Mouse (Mus musculus) CD4-positive helper T cell, adult 2 months (primary cell): ENCODE measurements around the gene Itprid2.

Experiments used
- DNase-seq: peaks from one replicate; pipeline ENCODE4 v3.0.0-alpha.2; 2012; ENCODE audit warnings: low read depth, missing footprints, low spot score

The Itprid2 gene

DNA sequence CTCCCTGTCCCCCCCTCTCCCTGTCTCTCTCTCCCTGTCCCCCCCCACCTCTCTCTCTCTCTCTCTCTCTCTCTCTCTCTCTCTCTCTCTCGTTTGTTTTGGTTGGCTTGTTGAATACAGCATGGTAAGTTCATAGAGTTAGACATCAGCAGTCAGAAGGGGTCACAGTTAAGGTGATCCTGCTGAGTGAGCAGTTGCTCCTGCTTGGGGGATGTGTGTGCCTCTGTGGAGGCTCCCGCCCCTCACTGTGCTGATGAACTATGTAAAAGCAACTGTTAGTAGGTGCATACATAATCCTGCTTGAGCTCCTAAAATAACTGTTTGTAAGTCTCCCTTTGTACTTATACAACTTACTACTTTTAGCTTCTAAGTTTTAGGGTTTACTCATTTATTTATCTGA is 12.6 kb downstream of the Itprid2 start:
- no peak for DNase-seq

DNA sequence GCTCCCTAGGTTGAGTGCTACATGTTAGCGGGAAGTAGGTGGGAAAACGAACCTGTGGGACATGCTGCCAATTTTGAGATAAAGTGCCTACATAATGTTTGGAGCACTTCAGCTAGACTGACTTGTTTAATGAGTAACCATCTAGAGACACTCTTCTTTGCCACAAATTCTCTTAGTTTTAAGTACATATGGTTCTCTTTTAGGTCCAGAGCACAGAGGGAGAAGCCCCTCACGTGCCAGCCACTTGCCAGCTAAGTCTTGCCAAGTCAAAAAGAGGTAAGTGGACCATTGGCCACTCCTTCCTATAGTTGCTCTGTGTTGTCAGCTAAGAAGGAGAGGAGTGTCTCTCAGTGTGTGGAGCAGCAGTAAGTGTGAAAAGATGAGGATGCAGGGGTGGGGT is 16.0 kb downstream of the Itprid2 start:
- no peak for DNase-seq

- DNase-seq: no peak
These were observed 16.5 kb downstream of the Itprid2 start for GRCm38 (mm10) chr2:79651701-79652100.

- no peak for DNase-seq
These were observed 17.4 kb downstream of the Itprid2 start for GRCm38 (mm10) chr2:79652502-79652901.

DNA sequence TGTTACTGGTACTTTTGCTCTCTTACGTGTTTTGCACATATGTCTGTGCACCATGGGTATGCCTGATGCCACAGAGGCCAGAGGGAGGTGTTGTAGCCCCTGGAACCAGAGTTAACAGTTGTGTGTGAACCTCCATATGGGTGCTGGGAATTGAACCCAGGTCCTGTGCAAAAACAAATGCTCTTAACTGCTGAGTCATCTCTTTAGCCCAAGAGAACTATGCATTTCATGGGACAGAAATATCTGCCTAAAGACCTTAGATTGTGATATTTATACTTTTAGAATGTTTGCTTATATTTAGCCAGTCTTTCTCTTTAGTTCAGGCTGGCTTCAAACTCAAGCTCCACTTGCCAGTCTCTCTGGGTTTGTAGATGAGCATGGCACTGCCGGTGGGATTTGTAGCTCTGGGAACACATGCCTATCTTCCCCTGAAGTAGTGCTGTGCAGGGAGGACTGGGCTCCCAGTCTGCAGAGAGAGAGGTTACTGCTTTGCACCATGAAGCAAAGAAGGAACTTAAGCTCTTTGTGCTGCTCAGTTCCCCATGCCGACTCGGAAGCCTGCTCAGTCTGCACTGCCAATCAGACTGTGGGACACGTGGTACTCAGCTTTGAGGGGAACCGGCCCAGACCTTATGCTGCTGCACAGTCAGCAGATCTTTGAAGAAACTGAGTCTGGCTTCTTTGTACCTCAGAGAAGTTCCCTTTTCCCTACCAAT is 18.1 kb downstream of the Itprid2 start:
- DNase-seq: no peak

DNA sequence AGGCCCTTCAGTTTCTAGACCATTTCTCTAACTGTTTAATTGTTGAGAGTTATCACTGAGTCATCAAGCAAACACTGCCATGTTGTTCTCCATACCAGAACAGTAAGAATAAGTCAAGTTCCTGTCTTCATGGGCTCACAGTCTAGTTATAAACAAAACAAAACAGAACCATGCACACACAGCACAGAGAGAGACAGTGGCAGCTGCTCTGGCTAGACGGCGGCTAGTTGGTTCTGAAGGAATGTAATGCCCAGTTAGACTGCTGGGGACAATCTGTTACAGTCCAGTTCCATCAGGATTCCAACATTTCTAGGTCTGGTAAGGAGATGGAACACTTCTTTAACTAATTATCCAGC is 18.6 kb downstream of the Itprid2 start:
- no peak for DNase-seq

DNA sequence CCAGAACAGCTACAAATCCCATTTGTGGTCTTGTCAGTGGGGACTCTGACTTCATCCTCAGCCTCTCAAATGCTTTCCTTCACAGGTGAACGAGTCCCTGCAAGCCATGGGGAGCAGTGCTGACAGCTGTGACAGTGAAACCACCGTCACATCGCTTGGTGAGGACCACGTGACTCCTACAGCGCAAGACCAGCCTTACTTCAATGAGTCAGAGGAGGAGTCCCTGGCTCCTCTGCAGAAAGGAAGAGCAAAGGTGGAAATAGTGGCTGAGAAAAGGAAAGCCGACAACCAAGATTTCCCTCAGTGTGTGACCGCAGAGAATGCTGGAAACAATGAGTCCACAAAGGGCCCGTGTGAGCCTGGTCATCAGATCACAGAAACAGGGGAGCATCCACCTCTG is 21.9 kb downstream of the Itprid2 start:
- DNase-seq: peak; percentile 14

- no peak for DNase-seq
These were observed 25.4 kb downstream of the Itprid2 start for GRCm38 (mm10) chr2:79660417-79661185.

GRCm38 (mm10) chr2:79661486-79662104 is 26.4 kb downstream of the Itprid2 start:
- no peak for DNase-seq

GRCm38 (mm10) chr2:79664532-79665286 is 29.6 kb downstream of the Itprid2 start:
- DNase-seq: no peak

DNA sequence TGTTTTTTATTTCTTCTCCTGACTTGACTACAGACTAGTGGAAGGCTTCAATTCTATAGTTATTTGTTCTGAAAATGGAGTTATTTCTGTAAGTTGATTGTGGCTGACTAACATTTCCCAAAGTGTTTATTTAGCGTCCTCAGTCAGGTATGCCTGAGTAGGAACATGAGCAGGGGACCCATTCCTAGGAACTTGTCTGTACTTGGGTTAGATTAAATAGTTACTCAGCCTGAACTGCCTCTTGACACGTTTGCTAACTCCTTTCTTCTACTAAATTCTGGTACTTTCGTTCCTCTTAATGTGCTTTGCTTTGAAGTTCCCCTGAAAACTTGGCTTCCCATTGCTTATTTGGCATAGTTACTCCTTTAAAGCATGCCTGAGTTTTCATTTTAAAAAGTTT is 30.3 kb downstream of the Itprid2 start:
- DNase-seq: no peak

DNA sequence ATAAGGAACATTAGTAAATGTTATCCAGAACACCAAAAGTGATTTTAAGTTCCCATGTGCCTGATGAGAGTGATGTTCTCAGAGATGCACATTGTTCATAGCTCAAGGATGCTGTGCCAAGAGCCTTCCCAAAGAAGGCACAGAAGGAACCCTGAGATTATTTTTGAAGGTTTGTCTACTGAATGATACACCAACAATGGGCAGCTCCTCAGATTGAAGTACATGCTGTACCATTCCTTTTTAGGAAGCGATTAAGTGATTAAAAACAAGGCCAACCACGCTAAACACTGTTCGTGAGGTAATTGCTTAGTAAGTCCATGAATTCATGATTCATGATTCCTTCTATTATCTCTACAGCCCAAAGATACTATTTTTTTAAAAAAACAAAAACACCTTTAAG is 40.1 kb downstream of the Itprid2 start:
- DNase-seq: no peak

DNA sequence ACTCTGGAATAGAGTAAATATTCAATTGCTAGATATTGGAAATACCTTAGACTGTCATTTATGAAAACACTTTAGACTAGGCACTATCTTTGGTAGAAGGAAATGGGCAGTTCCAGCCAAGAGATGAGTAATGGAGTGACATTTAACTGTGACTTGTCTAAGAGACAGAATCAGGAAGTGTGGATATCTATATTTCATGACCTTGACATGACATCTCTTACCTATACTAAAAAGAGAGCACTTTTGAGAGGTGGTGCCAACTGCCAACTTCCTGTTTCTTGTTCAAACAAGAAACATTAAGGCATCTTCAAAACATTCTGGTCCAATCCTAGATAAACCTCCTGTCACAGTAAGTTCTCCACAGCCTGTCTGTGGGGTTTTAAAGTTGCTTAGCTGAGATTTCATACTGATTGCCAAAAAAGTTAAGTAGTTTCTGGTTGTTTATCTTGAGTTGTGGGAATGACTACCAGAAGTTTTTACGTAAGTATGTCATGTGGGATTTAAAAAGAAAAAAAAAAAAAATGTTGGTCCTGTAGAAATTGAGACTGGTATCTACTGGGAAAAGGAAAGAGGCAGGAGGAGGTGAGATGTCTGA is 42.6 kb downstream of the Itprid2 start:
- no peak for DNase-seq

- no peak for DNase-seq
These were observed 46.5 kb downstream of the Itprid2 start for GRCm38 (mm10) chr2:79681672-79682071.

DNA sequence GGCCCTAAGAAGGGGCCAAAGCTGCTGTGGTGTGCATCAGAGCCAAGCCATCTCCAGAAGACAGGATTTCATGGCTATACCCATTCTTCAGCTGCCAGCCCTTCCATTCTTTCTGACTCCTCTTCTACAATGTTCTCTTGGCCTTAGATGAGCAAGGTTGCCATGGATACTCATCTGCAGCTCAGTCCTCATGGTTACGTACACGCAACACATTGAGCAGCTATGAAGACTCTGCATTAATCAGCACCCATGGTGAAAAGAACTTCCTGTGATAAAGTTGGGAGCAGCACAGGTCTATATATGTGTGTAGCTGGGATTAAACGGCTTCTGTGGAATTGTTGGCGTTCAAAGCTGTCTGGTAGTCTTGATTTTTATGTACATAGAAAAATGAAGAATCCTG is 48.1 kb downstream of the Itprid2 start:
- no peak for DNase-seq

DNA sequence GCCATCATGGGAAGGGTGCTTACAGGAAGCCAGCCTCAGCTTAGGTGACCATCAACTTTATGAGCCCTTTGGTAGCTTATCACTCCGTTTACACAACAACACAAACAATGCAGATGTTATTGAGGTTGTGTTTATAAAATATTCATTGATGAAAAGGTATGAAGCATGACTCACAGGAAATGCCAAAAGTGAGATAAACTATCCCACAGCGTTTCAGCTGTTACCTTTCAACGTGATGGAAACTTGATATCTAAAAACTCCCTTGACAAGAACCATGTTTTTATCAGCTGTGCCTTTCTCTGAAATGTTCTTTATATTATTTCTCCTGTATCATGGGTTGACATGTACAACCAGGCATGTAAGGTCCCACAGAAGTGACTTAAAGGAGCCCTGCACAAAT is 55.7 kb downstream of the Itprid2 start:
- DNase-seq: no peak

DNA sequence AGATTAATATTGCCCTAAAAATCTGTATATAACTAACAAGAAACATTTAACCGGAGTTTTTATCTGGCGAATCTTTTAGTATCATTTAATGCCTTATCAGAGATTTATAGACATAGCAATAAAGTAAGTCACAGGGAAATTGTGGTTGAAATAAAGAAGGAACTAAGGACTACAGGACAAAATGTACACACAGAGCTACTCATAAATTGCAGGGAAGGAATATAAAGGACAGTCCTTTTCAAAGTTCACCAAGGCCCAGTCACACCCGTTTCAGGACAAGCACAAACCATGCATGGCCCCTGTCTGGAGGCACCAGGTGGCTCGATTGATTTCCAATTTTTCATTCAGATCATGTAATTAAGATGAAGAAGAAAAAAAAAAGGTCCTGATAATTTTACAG is 60.0 kb downstream of the Itprid2 start:
- no peak for DNase-seq

DNA sequence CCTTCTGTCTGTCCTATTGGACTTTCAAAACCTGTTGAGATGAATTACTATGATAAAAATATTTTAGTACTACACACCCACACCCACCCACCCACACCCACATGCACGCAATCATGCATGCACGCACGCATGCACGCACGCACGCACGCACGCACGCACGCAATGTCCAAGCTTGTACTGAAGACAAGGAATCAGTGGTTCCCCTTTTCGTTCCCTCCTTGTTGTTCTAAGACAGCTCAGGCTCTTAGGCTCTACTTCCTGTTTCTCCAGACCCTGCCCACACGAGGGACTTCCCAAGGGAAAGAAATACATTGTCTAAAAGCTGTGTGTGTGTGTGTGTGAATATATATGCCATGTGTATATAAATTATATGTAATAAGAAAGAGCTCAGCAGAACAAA is 60.8 kb downstream of the Itprid2 start:
- no peak for DNase-seq

DNA sequence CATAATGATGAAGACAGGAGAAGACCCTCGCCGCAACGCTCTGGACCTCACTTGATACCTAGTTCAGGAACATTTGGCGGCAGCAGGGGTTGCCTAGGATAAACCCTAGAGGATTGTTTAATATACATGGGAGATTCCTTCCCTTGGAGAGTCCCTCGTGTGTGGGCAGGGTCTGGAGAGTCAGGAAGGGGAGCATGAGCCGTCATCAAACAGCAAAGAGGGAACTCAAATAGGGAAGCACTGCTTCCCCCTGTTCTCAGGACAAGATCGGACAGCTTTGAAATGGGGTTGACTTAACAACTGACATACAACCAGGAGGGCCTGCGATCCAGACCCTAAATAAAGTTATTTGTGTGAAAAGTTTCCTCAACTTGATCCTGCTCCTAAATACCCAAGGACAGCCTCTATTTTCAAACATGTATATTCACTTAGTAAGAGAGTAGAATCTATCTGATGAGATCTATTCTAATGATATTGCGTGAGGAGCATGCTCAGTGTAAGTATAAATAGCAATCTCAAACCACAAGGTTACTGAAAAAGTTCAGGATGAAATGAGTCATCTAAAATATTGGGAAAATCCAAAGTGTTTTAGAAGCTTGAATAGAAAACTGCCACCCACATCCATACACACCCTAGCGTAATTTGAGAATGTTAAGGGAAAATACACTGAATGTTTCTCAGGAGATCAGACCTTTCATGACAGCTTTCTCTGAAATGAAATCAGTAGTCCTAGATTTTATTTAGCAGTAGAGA is 61.5 kb downstream of the Itprid2 start:
- no peak for DNase-seq

- DNase-seq: peak; percentile 10
These were observed 63.0 kb downstream of the Itprid2 start for GRCm38 (mm10) chr2:79698166-79698565.

DNA sequence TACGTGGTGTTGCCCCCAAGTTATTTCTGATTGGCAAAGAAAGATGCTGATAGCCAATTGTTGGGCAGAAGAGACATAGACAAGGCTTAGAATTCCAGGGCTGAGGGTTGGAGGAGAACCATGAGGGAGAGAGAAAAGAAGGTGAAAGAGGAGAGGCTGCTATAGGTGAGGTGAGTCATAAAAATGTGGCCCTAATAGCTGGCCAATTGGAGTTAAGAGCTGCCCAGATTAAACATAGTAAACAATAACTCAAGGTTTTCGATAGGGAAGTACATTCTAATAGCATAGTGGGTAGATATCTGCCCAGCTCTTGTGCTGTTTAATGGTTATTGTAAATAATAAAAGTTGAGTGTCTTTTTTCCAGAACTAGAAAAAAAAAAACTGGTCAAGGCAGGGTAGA is 69.6 kb downstream of the Itprid2 start:
- no peak for DNase-seq
